Mouse (Mus musculus) embryo, embryonic 11.5 days (tissue): ENCODE results near the gene Xpnpep1.
A peak's percentile ranks its signal among the peaks of the same experiment; 100 is the strongest.

Experiments
- DNase-seq: peaks from one replicate; pipeline ENCODE4 v3.0.0-alpha.2; 2012; ENCODE audit warnings: low read depth, low spot score

Gene Xpnpep1

GRCm38 (mm10) chr19:53032647-53033046 is 7.4 kb downstream of the Xpnpep1 start:
- no peak for DNase-seq

- DNase-seq, result no peak
Measured at GRCm38 (mm10) chr19:53031957-53032371, 8.1 kb downstream of the Xpnpep1 start.

- no peak for DNase-seq
Measured at GRCm38 (mm10) chr19:53030279-53030678, 9.7 kb downstream of the Xpnpep1 start.

GRCm38 (mm10) chr19:53029686-53030085 is 10.3 kb downstream of the Xpnpep1 start:
- DNase-seq, result no peak

- DNase-seq, result no peak
Measured at GRCm38 (mm10) chr19:53029045-53029444, 11.0 kb downstream of the Xpnpep1 start.

GRCm38 (mm10) chr19:53028216-53028615 is 11.8 kb downstream of the Xpnpep1 start:
- DNase-seq, result no peak

- DNase-seq, result no peak
Measured at GRCm38 (mm10) chr19:53023189-53023588, 16.8 kb downstream of the Xpnpep1 start.

- DNase-seq, result no peak
Measured at GRCm38 (mm10) chr19:53022037-53022614, 17.9 kb downstream of the Xpnpep1 start.

- DNase-seq, result no peak
Measured at GRCm38 (mm10) chr19:53021537-53021936, 18.5 kb downstream of the Xpnpep1 start.

- DNase-seq, result no peak
Measured at GRCm38 (mm10) chr19:53019716-53020463, 20.1 kb downstream of the Xpnpep1 start.

GRCm38 (mm10) chr19:53017954-53018353 is 22.1 kb downstream of the Xpnpep1 start:
- DNase-seq, result no peak

GRCm38 (mm10) chr19:53017248-53017647 is 22.8 kb downstream of the Xpnpep1 start:
- DNase-seq, result no peak

- no peak for DNase-seq
Measured at GRCm38 (mm10) chr19:53014910-53015710, 24.9 kb downstream of the Xpnpep1 start.

GRCm38 (mm10) chr19:53013744-53014143 is 26.3 kb downstream of the Xpnpep1 start:
- DNase-seq, result no peak

GRCm38 (mm10) chr19:53013341-53013740 is 26.7 kb downstream of the Xpnpep1 start:
- DNase-seq, result no peak

- DNase-seq, result no peak
Measured at GRCm38 (mm10) chr19:53010941-53011340, 29.1 kb downstream of the Xpnpep1 start.

- no peak for DNase-seq
Measured at GRCm38 (mm10) chr19:53008921-53009320, 31.1 kb downstream of the Xpnpep1 start.

- DNase-seq, result peak; percentile 40
Measured at GRCm38 (mm10) chr19:53008020-53008705, 31.9 kb downstream of the Xpnpep1 start.

- no peak for DNase-seq
Measured at GRCm38 (mm10) chr19:53005978-53006377, 34.0 kb downstream of the Xpnpep1 start.

GRCm38 (mm10) chr19:53003554-53004365 is 36.3 kb downstream of the Xpnpep1 start:
- no peak for DNase-seq
